Mouse (Mus musculus): ENCODE results near the gene Lbx2. TPM values are rescaled to one million over a fixed set of nuclear protein-coding genes. Genes with fewer than 3 reads are reported as not detected.
A peak's percentile ranks its signal among the peaks of the same experiment; 100 is the strongest.

The Lbx2 gene
- total RNA-seq, 2 experiments from 2014 or later: not detected

DNA sequence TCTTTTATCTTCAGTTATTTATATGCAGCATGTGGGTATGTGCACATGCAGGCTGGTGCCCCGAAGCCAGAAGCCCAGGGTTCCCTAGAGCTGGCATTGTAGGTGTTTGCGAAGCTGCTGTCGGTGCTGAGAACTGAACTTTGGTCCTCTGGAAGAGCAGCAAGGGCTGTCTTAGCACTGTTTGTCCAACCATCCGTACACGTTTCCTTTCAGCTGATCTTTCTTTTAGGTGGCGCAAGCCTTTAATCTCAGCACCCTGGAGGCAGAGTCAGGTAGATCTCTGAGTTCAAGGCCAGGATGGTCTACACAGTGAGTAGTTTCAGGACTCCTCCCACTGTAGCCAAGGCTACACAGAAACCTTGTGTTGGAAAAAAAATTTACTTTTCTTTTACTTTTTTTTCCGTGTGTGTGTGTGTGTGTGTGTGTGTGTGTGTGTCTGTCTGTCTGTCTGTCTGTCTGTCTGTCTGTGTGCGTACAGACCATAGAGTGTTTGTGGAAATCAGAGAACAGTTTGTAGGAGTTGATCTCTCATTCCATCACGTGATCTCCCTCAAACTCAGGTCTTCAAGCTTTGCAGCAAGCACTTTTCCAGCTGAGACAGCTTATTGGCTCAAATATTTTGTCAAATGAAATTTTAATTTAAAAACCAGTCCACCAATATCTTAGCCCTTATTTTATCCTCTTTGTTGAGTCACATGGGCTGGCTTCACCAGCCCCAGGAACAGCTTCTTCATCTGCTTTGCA, 46.2 kb downstream of the Lbx2 start:
- no peak for ATAC-seq (ENCODE audit: poor library complexity, severe bottlenecking)

DNA sequence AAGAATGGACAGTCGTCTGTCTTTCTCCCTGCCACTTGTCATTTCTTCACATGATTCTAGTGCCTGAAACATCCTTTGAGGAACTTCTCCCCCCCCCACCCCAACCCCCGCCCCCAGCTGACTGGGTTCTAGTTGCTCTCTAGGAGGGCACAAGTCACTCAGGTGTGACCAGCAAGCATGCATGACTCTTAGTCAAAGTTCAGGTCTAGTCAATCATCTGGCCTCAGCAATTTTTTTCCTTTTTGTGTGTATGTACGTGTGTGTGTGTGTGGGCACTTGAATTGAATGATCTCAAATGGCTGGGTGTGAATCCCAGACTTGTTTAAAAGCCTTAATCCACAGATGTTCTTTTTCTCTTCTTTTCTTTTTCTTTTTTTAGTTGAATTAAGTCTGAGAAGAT, 48.1 kb downstream of the Lbx2 start:
- ATAC-seq (ENCODE audit: poor library complexity, severe bottlenecking): no peak

GRCm38 (mm10) chr6:83134951-83135513, 48.9 kb downstream of the Lbx2 start, which contains the start of gene Rtkn:
Gene Rtkn, plus strand, starts transcription at chr6:83135463.
- ATAC-seq (ENCODE audit: poor library complexity, severe bottlenecking): no peak

GRCm38 (mm10) chr6:83135571-83136161, 49.5 kb downstream of the Lbx2 start:
- ATAC-seq (ENCODE audit: poor library complexity, severe bottlenecking): no peak

GRCm38 (mm10) chr6:83136291-83136880, 50.2 kb downstream of the Lbx2 start:
- ATAC-seq (ENCODE audit: poor library complexity, severe bottlenecking): no peak

DNA sequence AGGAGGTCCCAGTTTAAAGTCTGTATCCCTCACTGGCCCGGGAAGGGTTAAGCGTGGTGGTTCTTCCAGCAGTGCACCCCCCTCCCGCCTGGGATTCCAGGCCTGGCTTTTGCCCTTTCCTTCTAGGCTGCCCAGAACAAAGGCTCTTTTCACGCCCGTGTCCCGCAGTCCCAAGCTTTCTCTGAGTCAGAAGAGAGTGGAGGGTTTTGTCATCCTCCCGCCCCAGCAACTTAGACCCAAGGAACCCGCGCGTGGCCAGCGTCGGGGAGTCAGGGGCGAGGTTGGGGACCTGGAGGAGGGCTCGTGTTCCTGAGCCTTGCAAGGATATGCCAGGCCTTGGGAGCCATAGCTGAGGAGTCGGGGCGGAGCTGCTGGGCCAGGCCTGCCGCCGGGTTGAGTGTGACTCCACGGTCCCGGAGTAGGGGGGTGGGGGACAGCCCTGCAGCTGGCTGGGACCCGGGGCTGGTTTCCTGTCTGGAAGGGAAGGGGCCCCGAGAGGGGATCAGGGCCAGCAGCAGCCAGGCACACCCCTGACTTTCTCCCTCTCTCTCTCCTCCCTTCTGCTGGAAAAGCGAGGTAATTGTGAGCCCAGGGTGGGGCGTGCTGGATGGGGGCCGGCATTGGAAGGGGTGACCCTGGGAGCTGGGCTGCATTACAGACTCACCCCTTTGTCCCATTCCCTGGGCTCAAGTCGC, 50.9 kb downstream of the Lbx2 start:
- ATAC-seq (ENCODE audit: poor library complexity, severe bottlenecking): peak; percentile 26

GRCm38 (mm10) chr6:83137576-83137950, 51.4 kb downstream of the Lbx2 start:
- ATAC-seq (ENCODE audit: poor library complexity, severe bottlenecking): peak; percentile 24; the same call in 1 of the 2 replicates

Other genes with a start within 250 kb of the Lbx2 start
- gene Sema4f, start 146.6 kb upstream of the Lbx2 start, total RNA-seq (2015): 1.4 and 2.5 TPM in 2 replicates
- gene Sema4f, start 146.6 kb upstream of the Lbx2 start, total RNA-seq (2017): 0.29 and 1.6 TPM in 2 replicates
- 0.98 and 1.1 TPM in 2 replicates for gene M1ap, start 139.5 kb upstream of the Lbx2 start, total RNA-seq (2015)
- 1.5 and 3.5 TPM in 2 replicates for gene M1ap, start 139.5 kb upstream of the Lbx2 start, total RNA-seq (2017)
- 10.2 and 12.3 TPM in 2 replicates for gene Dok1, start 52.9 kb upstream of the Lbx2 start, total RNA-seq (2015)
- gene Dok1, start 52.9 kb upstream of the Lbx2 start, total RNA-seq (2017): 23.5 and 26.8 TPM in 2 replicates
- 0.30 and 0.65 TPM in 2 replicates for gene Loxl3, start 52.2 kb upstream of the Lbx2 start, total RNA-seq (2015)
- 0.44 and 1.4 TPM in 2 replicates for gene Loxl3, start 52.2 kb upstream of the Lbx2 start, total RNA-seq (2017)
- 156 and 191 TPM in 2 replicates for gene Aup1, start 31.8 kb upstream of the Lbx2 start, total RNA-seq (2015)
- gene Aup1, start 31.8 kb upstream of the Lbx2 start, total RNA-seq (2017): 143 and 168 TPM in 2 replicates
- 53.9 and 55.6 TPM in 2 replicates for gene Htra2, start 31.1 kb upstream of the Lbx2 start, total RNA-seq (2015)
- 34.1 and 41.4 TPM in 2 replicates for gene Htra2, start 31.1 kb upstream of the Lbx2 start, total RNA-seq (2017)
- gene Dqx1, start 28.5 kb upstream of the Lbx2 start, total RNA-seq (2015): 2.2 and 2.3 TPM in 2 replicates
- 0.62 and 1.2 TPM in 2 replicates for gene Dqx1, start 28.5 kb upstream of the Lbx2 start, total RNA-seq (2017)
- not detected in 2 replicates for gene Tlx2, start 16.1 kb upstream of the Lbx2 start, total RNA-seq (2015)
- not detected in 2 replicates for gene Tlx2, start 16.1 kb upstream of the Lbx2 start, total RNA-seq (2017)
- gene Pcgf1, start 8.5 kb upstream of the Lbx2 start, total RNA-seq (2015): 28.9 and 37.5 TPM in 2 replicates
- 10.5 and 16.6 TPM in 2 replicates for gene Pcgf1, start 8.5 kb upstream of the Lbx2 start, total RNA-seq (2017)
- 2.2 and 3.9 TPM in 2 replicates for gene Ccdc142, start 15.2 kb downstream of the Lbx2 start, total RNA-seq (2015)
- 0.22 and 3.2 TPM in 2 replicates for gene Ccdc142, start 15.2 kb downstream of the Lbx2 start, total RNA-seq (2017)
- 0.87 and 1.3 TPM in 2 replicates for gene Gm42688, start 15.2 kb downstream of the Lbx2 start, total RNA-seq (2015)
- gene Gm42688, start 15.2 kb downstream of the Lbx2 start, total RNA-seq (2017): 2.9 and 3.0 TPM in 2 replicates
- gene Mrpl53, start 22.7 kb downstream of the Lbx2 start, total RNA-seq (2015): 44.5 and 45.8 TPM in 2 replicates
- gene Mrpl53, start 22.7 kb downstream of the Lbx2 start, total RNA-seq (2017): 20.8 and 27.7 TPM in 2 replicates
- 17.5 and 21.6 TPM in 2 replicates for gene Mogs, start 29.1 kb downstream of the Lbx2 start, total RNA-seq (2015)
- 33.4 and 38.7 TPM in 2 replicates for gene Mogs, start 29.1 kb downstream of the Lbx2 start, total RNA-seq (2017)
- gene Wbp1, start 35.2 kb downstream of the Lbx2 start, total RNA-seq (2015): 33.5 and 34.8 TPM in 2 replicates
- gene Wbp1, start 35.2 kb downstream of the Lbx2 start, total RNA-seq (2017): 74.0 and 89.9 TPM in 2 replicates
- 18.8 and 19.6 TPM in 2 replicates for gene Ino80b, start 39.1 kb downstream of the Lbx2 start, total RNA-seq (2015)
- 26.0 and 36.2 TPM in 2 replicates for gene Ino80b, start 39.1 kb downstream of the Lbx2 start, total RNA-seq (2017)
- gene Rtkn, start 49.1 kb downstream of the Lbx2 start, total RNA-seq (2015): 0.52 and 0.67 TPM in 2 replicates
- 0.29 and 1.2 TPM in 2 replicates for gene Rtkn, start 49.1 kb downstream of the Lbx2 start, total RNA-seq (2017)
- not detected in 2 replicates for gene Wdr54, start 70.0 kb downstream of the Lbx2 start, total RNA-seq (2015)
- 0.88 TPM in 1 of 2 replicates, not detected in the other for gene Wdr54, start 70.0 kb downstream of the Lbx2 start, total RNA-seq (2017)
- not detected in 2 replicates for gene 1700003E16Rik, start 70.0 kb downstream of the Lbx2 start, total RNA-seq (2015)
- not detected in 2 replicates for gene 1700003E16Rik, start 70.0 kb downstream of the Lbx2 start, total RNA-seq (2017)
- 30.6 and 38.8 TPM in 2 replicates for gene Dctn1, start 79.6 kb downstream of the Lbx2 start, total RNA-seq (2015)
- gene Dctn1, start 79.6 kb downstream of the Lbx2 start, total RNA-seq (2017): 41.0 and 61.7 TPM in 2 replicates
- 0.02 TPM in 1 of 2 replicates, not detected in the other for gene Slc4a5, start 133.5 kb downstream of the Lbx2 start, total RNA-seq (2015)
- not detected in 2 replicates for gene Slc4a5, start 133.5 kb downstream of the Lbx2 start, total RNA-seq (2017)
- 33.8 and 35.7 TPM in 2 replicates for gene Mthfd2, start 239.5 kb downstream of the Lbx2 start, total RNA-seq (2015)
- gene Mthfd2, start 239.5 kb downstream of the Lbx2 start, total RNA-seq (2017): 37.8 and 39.7 TPM in 2 replicates
- gene Mob1a, start 239.6 kb downstream of the Lbx2 start, total RNA-seq (2015): 163 and 172 TPM in 2 replicates
- gene Mob1a, start 239.6 kb downstream of the Lbx2 start, total RNA-seq (2017): 250 and 263 TPM in 2 replicates